14 mouse cellular contexts compared by ENCODE assay signal in the genomic region with DNA sequence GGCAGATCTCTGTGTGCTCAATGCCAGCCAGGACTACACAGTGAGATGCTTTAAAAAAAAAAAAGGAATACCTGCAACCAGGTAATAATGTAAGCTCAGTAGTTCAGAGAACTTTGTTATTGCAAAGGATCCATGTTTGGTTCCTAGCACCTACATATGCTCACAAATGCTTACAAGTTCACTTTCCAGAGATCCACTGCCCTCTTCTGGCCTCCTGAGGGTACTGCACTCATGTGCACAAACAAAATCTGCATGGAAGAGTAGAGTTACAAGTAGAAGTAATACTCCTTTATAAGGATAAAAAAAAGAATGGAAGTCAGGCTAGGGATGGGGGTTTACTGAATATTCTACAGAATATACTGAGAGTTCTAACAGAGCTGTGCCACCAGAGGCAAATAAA. TPM values are rescaled to one million over a fixed set of nuclear protein-coding genes. Genes with fewer than 3 reads are reported as not detected.
DNase-seq lines count a peak whose midpoint lies in the region; ATAC-seq and TF ChIP-seq lines count a peak whose summit lies in the region.
"Had no signal": no experiment of that assay in that cellular context is flagged by ENCODE, and none has a peak within 500 bp of the region (broad histone marks: within the 10 kb centered on the region; RNA-seq: fewer than 3 reads in every experiment).

No protein-coding gene starts in this region.

- peak; percentile 18 for TF ChIP-seq RAD21 in CH12.LX (IDR thresholded peaks at IDR 0.05; ENCODE audit: low read depth, low read length)

- H3K9ac ChIP-seq in liver, adult 2 months (ENCODE audit: low read depth, low read length): no peak overlapping the region
- H3K9ac ChIP-seq in liver, embryonic 11.5 days (ENCODE audit: low read depth, low read length): no peak overlapping the region
- H3K9ac ChIP-seq in CH12.LX (ENCODE audit: insufficient read depth, low read depth): no peak overlapping the region
- no peak overlapping the region for H3K9ac ChIP-seq in neural tube, embryonic 15.5 days (replicated peaks)
- H3K9ac ChIP-seq: embryonic facial prominence, embryonic 12.5 days; forebrain, embryonic 15.5 days; hindbrain, embryonic 13.5 days; limb, embryonic 12.5 days had no signal

- TF ChIP-seq CTCF in liver, adult 2 months (IDR thresholded peaks at IDR 0.05; ENCODE audit: low read depth, low read length): 0 out of 2 replicates have a peak, but pooled peaks have one; percentile 3
- TF ChIP-seq CTCF in CH12.LX (conservative IDR thresholded peaks at IDR 0.05 in 1 of 2, IDR thresholded peaks at IDR 0.05 in 1 of 2; ENCODE audit: low read depth in 2 of 2, low read length in 2 of 2): peak in 1 of 2 experiments; percentile 33; a peak in 2 of 4 replicates
- 0 out of 2 replicates have a peak, but pooled peaks have one; percentile 16 for TF ChIP-seq CTCF in cortical plate, adult 2 months (IDR thresholded peaks at IDR 0.05; ENCODE audit: extremely low read depth, insufficient read depth, low read length)

- DNase-seq in adrenal gland, postnatal 14 days: peak; percentile 9
- no peak for DNase-seq in adrenal gland, postnatal 10 days
- DNase-seq in liver, adult 2 months (ENCODE audit: extremely low read depth, low read depth, low spot score): peak; percentile 3
- no peak for DNase-seq in liver, embryonic 11.5 days (ENCODE audit: low spot score)
- peak; percentile 6 for DNase-seq in CH12.LX (ENCODE audit: extremely low read depth)
- DNase-seq in ovary, postnatal 10 days (ENCODE audit: low spot score): no peak
- DNase-seq: cerebellum, adult 11 months had no signal

- no peaks in the 10 kb centered on the region for H3K9me3 ChIP-seq in liver, embryonic 11.5 days (ENCODE audit: control insufficient read depth, low read length)
- H3K9me3 ChIP-seq in CH12.LX (replicated peaks; ENCODE audit: low read length): no peaks in the 10 kb centered on the region
- H3K9me3 ChIP-seq in neural tube, embryonic 15.5 days (replicated peaks): no peaks in the 10 kb centered on the region
- H3K9me3 ChIP-seq: embryonic facial prominence, embryonic 12.5 days; forebrain, embryonic 15.5 days; hindbrain, embryonic 13.5 days; limb, embryonic 12.5 days had no signal

- no peak overlapping the region for H3K27ac ChIP-seq in liver, adult 2 months (replicated peaks; ENCODE audit: insufficient read depth, low read depth, low read length)
- no peak overlapping the region for H3K27ac ChIP-seq in liver, embryonic 11.5 days (ENCODE audit: low read depth, low read length)
- H3K27ac ChIP-seq in CH12.LX (ENCODE audit: insufficient read depth, low read depth): no peak overlapping the region
- H3K27ac ChIP-seq in cortical plate, adult 2 months (ENCODE audit: insufficient read depth, low read length): no peak overlapping the region
- H3K27ac ChIP-seq in neural tube, embryonic 15.5 days (replicated peaks): no peak overlapping the region
- H3K27ac ChIP-seq: embryonic facial prominence, embryonic 12.5 days; forebrain, embryonic 15.5 days; hindbrain, embryonic 13.5 days; limb, embryonic 12.5 days had no signal

- TF ChIP-seq EP300 in CH12.LX (IDR thresholded peaks at IDR 0.05; ENCODE audit: low read length): no peak

- no peaks in the 10 kb centered on the region for H3K4me1 ChIP-seq in liver, adult 2 months (ENCODE audit: control insufficient read depth, insufficient read depth, low read length)
- no peaks in the 10 kb centered on the region for H3K4me1 ChIP-seq in liver, embryonic 11.5 days (replicated peaks; ENCODE audit: control insufficient read depth, insufficient read depth, low read length)
- H3K4me1 ChIP-seq in CH12.LX (ENCODE audit: control insufficient read depth in 1 of 2, insufficient read depth in 2 of 2): no peaks in the 10 kb centered on the region
- 0 out of 2 replicates have a peak, but pooled peaks cover 2% of the 10 kb centered on the region for H3K4me1 ChIP-seq in cortical plate, adult 2 months (ENCODE audit: control insufficient read depth, insufficient read depth, low read length)
- no peaks in the 10 kb centered on the region for H3K4me1 ChIP-seq in neural tube, embryonic 15.5 days
- H3K4me1 ChIP-seq: embryonic facial prominence, embryonic 12.5 days; forebrain, embryonic 15.5 days; hindbrain, embryonic 13.5 days; limb, embryonic 12.5 days; megakaryocyte, embryonic 14.5 days had no signal

- no peak for ATAC-seq in liver, embryonic 11.5 days (replicated peaks; ENCODE audit: low FRiP score)
- no peak for ATAC-seq in neural tube, embryonic 15.5 days (ENCODE audit: low FRiP score)
- ATAC-seq: forebrain, embryonic 15.5 days had no signal

- no peaks in the 10 kb centered on the region for H3K36me3 ChIP-seq in liver, adult 2 months (ENCODE audit: control insufficient read depth, insufficient read depth, low read length)
- no peaks in the 10 kb centered on the region for H3K36me3 ChIP-seq in liver, embryonic 11.5 days (ENCODE audit: control insufficient read depth, insufficient read depth, low read length)
- no peaks in the 10 kb centered on the region for H3K36me3 ChIP-seq in CH12.LX (replicated peaks in 1 of 2; ENCODE audit: control insufficient read depth in 1 of 2, insufficient read depth in 1 of 2, low read length in 1 of 2)
- no peaks in the 10 kb centered on the region for H3K36me3 ChIP-seq in neural tube, embryonic 15.5 days
- H3K36me3 ChIP-seq: embryonic facial prominence, embryonic 12.5 days; forebrain, embryonic 15.5 days; limb, embryonic 12.5 days had no signal

- in situ Hi-C loops in CH12.LX (cut with MboI; ENCODE audit: low pct_ligation_motif_present, low pct_unique_long_range_greater_than_20kb, low sequenced_read_pairs): loop anchor here (25.0 kb wide), 1 partner anchor 107 kb away; no protein-coding TSS in a partner anchor

- no peaks in the 10 kb centered on the region for H3K27me3 ChIP-seq in liver, adult 2 months (ENCODE audit: control insufficient read depth, insufficient read depth, low read length)
- no peaks in the 10 kb centered on the region for H3K27me3 ChIP-seq in liver, embryonic 11.5 days (replicated peaks; ENCODE audit: control insufficient read depth, insufficient read depth, low read length)
- no peaks in the 10 kb centered on the region for H3K27me3 ChIP-seq in CH12.LX (replicated peaks)
- H3K27me3 ChIP-seq in neural tube, embryonic 15.5 days (replicated peaks): no peaks in the 10 kb centered on the region; the same call in 1 of the 2 replicates
- H3K27me3 ChIP-seq: embryonic facial prominence, embryonic 12.5 days; forebrain, embryonic 15.5 days; hindbrain, embryonic 13.5 days had no signal

- H3K4me3 ChIP-seq in liver, adult 2 months (ENCODE audit: insufficient read depth, low read depth, low read length): no peak overlapping the region
- no peak overlapping the region for H3K4me3 ChIP-seq in liver, embryonic 11.5 days (ENCODE audit: low read depth, low read length)
- H3K4me3 ChIP-seq in CH12.LX (replicated peaks in 1 of 3; ENCODE audit: low read depth in 2 of 3, low read length in 2 of 3, poor library complexity in 1 of 3): no peak overlapping the region
- H3K4me3 ChIP-seq in cortical plate, adult 2 months (ENCODE audit: insufficient read depth, low read length): no peak overlapping the region
- H3K4me3 ChIP-seq in neural tube, embryonic 15.5 days (replicated peaks): no peak overlapping the region
- H3K4me3 ChIP-seq: embryonic facial prominence, embryonic 12.5 days; forebrain, embryonic 15.5 days; hindbrain, embryonic 13.5 days; limb, embryonic 12.5 days; megakaryocyte, embryonic 14.5 days had no signal

- H3K79me2 ChIP-seq in liver, adult 2 months (ENCODE audit: control insufficient read depth, insufficient read depth, low read length): no peaks in the 10 kb centered on the region
- no peaks in the 10 kb centered on the region for H3K79me2 ChIP-seq in CH12.LX (replicated peaks; ENCODE audit: control insufficient read depth, extremely low read depth, insufficient read depth, poor library complexity, severe bottlenecking)

- dilution Hi-C loops in CH12.LX (cut with MboI; ENCODE audit: extremely low pct_ligation_motif_present, extremely low pct_unique_long_range_greater_than_20kb, low sequenced_read_pairs): no loop called here

- TF ChIP-seq POLR2A in liver, adult 2 months (IDR thresholded peaks at IDR 0.05; ENCODE audit: extremely low read depth, insufficient read depth, low read length): no peak
- TF ChIP-seq POLR2A in CH12.LX (IDR thresholded peaks at IDR 0.05; ENCODE audit: low read depth, low read length): no peak
- no peak for TF ChIP-seq POLR2A in cortical plate, adult 2 months (IDR thresholded peaks at IDR 0.05; ENCODE audit: extremely low read depth, insufficient read depth, low read length)

- no peak overlapping the region for H3K4me2 ChIP-seq in liver, embryonic 11.5 days
- H3K4me2 ChIP-seq in CH12.LX (ENCODE audit: insufficient read depth, low read depth, poor library complexity, severe bottlenecking): no peak overlapping the region
- H3K4me2 ChIP-seq in neural tube, embryonic 15.5 days: no peak overlapping the region
- H3K4me2 ChIP-seq: embryonic facial prominence, embryonic 12.5 days; forebrain, embryonic 15.5 days; hindbrain, embryonic 13.5 days; limb, embryonic 12.5 days had no signal

TF ChIP-seq in CH12.LX, 34 proteins besides CTCF, POLR2A, EP300 and RAD21 (continues in another document):
- TF ChIP-seq UBTF (IDR thresholded peaks at IDR 0.05; ENCODE audit: low read depth, low read length) (no peak), BHLHE40 (IDR thresholded peaks at IDR 0.05; ENCODE audit: low read depth, low read length) (no peak), CHD2 (IDR thresholded peaks at IDR 0.05; ENCODE audit: low read length) (no peak), ZKSCAN1 (IDR thresholded peaks at IDR 0.05; ENCODE audit: borderline replicate concordance, low read depth, low read length) (no peak), E2F4 (IDR thresholded peaks at IDR 0.05; ENCODE audit: insufficient replicate concordance, low read depth, low read length) (no peak), MXI1 (IDR thresholded peaks at IDR 0.05; ENCODE audit: low read depth, low read length) (no peak), MEF2A (IDR thresholded peaks at IDR 0.05; ENCODE audit: borderline replicate concordance, low read depth, low read length) (no peak), MYC (IDR thresholded peaks at IDR 0.05; ENCODE audit: low read depth, low read length) (no peak), SIN3A (IDR thresholded peaks at IDR 0.05; ENCODE audit: low read length) (no peak), TCF12 (IDR thresholded peaks at IDR 0.05; ENCODE audit: low read depth, low read length) (no peak)

RNA-seq across cellular contexts. Expression of gene Gja6, which starts 23.8 kb away (rescaled TPM):
- 0.37 TPM in 1 of 2 replicates, not detected in the other for total RNA-seq in adrenal gland, postnatal 14 days (2021)
- under 1 TPM; 0.24 to 0.33 TPM for total RNA-seq in adrenal gland, postnatal 10 days (2021)
- total RNA-seq in liver, adult 2 months (2014; rRNA removed): 0.34 and 0.65 TPM in 2 replicates
- polyA plus RNA-seq in liver, adult 2 months (2012; rRNA removed): 0.04 and 0.11 TPM in 2 replicates
- 2.6 and 3.3 TPM in 2 replicates for polyA plus RNA-seq in liver, embryonic 11.5 days (2014; fragmentation: Nextera tagmentation; extraction: Ambion mirVana)
- total RNA-seq in CH12.LX (2012; rRNA removed): 0.08 TPM in 1 of 2 replicates, not detected in the other
- 0.35 TPM in 1 of 2 replicates, not detected in the other for total RNA-seq in CH12.LX (2014; rRNA removed)
- polyA plus RNA-seq in CH12.LX (2012; ENCODE audit: insufficient read length, low read depth): not detected in 2 replicates
- 0.95 and 1.2 TPM in 2 replicates for polyA plus RNA-seq in cortical plate, adult 2 months (2012; rRNA removed)
- polyA plus RNA-seq in neural tube, embryonic 15.5 days (2015; fragmentation: Nextera tagmentation; extraction: Ambion mirVana): 0.09 and 0.10 TPM in 2 replicates
- polyA plus RNA-seq: embryonic facial prominence, embryonic 12.5 days; forebrain, embryonic 15.5 days; limb, embryonic 12.5 days had no signal

Comparison
In these comparisons a context has a peak if more than half of its experiments do, and no peak if none do; other contexts are left out.
1. DNase-seq: peak in adrenal gland, postnatal 14 days (single experiment), liver, adult 2 months (single experiment) and CH12.LX (single experiment); none in adrenal gland, postnatal 10 days (single experiment), liver, embryonic 11.5 days (single experiment) and ovary, postnatal 10 days (single experiment).